Comparison of ENCODE assay signal across 1 mouse cellular context in the genomic region with DNA sequence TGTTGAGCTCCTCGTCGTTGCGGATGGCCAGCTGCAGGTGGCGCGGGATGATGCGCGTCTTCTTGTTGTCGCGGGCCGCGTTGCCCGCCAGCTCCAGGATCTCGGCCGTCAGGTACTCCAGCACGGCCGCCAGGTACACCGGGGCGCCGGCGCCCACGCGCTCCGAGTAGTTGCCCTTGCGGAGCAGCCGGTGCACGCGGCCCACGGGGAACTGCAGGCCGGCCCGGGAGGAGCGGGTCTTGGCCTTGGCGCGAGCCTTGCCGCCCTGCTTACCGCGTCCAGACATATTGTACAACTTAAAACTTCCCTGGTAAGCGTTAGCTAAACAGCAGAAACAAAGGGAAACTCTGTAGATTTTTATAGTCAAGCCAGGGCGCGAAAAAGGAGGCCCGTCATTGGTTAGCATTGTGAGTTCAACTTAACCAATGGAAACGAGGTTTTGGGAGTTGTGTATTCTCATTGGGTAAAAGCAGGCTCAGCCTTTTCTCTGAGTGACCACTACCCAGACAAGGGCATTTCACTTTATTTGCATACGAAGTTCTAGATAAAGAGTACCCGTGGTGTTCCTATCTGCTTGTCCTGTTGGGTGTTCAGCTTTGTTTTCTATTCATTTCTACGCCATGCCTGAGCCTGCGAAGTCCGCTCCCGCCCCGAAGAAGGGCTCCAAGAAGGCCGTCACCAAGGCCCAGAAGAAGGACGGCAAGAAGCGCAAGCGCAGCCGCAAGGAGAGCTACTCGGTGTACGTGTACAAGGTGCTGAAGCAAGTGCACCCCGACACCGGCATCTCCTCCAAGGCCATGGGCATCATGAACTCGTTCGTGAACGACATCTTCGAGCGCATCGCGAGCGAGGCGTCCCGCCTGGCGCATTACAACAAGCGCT.
TF ChIP-seq lines count a peak whose summit lies in the region.

A gene (minus strand): TSS at position 302 of the 882 bp plus-strand sequence.
A gene (plus strand): TSS at position 604 of the 882 bp plus-strand sequence.

TF ChIP-seq in MEL, 35 proteins besides CTCF, POLR2A, EP300 and RAD21 (continued from another document):
- TF ChIP-seq UBTF (IDR thresholded peaks at IDR 0.05; ENCODE audit: borderline replicate concordance, insufficient read depth, low read depth, low read length) (0 out of 2 replicates have a peak, but pooled peaks have one; percentile 46), TBP (IDR thresholded peaks at IDR 0.05; ENCODE audit: low read depth, low read length) (peak; percentile 98)
